Mouse (Mus musculus) kidney, postnatal 4 days (tissue): ENCODE data around the gene Cyp3a13.
"Not testable (repeated sequence)": the region's sequence is repeated elsewhere in the genome, so short reads cannot be mapped to it uniquely, and the experiment has no call there.

ENCODE experiments used
- DNase-seq, 2 experiments: peaks; one replicate each; pipeline ENCODE4 v3.0.0; 2021; ENCODE audit warnings: mixed read lengths in 2 of 2

The Cyp3a13 gene

DNA sequence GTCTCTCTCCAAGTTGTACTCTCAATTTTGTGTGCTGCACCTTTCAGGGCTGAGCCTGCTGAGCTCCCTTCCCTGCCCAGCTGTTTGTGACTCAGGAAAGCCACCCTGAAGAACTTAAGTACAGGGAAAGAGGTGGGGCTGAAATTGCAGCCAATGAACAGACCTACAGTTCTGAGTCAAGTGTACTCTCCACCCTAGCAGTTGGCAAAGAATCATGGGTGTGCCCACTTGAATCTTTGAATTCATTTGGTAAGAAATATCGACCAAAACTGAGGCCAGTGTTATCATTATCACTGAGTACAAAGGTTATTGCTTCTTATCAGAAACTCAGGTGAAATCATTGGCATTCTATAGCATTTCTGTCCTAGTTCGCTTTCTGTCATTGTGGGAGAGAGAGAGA lies at the start of gene Cyp3a13:
TSS of gene Cyp3a13 (minus strand) at position 88 of the 400 bp plus-strand sequence.
- DNase-seq = no peak

DNA sequence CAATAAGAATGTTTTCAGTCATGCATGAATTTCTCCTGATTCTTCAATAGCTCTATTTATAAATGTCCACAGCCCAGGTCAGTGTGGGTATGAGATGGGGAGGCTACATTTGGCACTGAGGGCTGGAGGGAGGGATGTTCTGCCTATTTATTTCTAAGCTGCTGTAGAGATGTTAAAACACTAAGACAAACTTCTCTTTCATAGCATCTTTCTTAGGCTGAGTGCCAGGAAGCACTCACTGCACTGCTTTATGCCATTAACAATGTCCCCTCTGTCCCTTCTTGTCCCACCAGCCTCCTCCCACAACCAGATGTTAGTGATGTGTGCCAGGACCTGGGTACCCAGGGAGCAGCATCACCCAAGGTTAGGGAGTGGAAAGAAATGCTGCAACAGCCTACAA lies 45.1 kb upstream of the Cyp3a13 start:
- no peak for DNase-seq

DNA sequence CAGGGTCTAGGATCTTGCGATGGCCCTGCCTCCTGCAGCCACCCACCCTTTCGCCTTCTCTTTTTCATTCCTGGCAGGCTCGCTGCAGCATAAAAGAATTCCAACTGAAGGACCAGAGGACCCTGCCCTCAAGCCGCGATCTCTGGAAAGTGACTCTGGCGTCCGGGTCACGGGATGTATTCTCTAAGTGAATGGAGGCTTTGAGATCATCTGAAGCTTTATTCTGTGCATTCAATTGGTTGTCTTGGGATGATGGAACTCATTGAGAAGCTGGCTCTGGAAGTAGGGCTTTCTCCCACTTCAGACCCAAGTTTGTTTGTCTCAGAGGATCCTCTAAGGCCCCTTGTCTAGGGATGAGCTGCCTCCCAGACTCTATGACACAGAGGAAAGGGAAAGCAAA lies 41.5 kb upstream of the Cyp3a13 start, which contains the start of gene Gjc3:
TSS of gene Gjc3 (minus strand) at position 154 of the 400 bp plus-strand sequence.
- DNase-seq = no peak

DNA sequence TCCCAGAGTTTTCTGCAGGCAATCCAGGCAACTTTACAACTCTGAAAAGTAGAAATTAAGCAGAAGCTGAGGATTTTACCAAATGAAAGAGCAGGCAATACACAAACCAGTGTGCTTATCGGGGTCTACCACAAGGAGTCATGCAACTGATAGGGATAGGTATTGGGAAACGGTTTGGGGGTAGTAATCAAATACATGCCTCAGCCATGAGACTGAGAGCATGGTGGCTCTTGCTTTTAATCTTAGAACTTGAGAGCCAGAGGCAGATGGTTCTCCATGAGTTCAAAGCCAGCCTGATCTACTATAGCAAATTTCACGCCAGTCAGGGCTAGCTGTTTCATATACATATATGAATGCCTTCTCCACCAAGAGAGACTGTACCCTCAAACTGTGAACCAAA lies 35.0 kb upstream of the Cyp3a13 start:
- no peak for DNase-seq

DNA sequence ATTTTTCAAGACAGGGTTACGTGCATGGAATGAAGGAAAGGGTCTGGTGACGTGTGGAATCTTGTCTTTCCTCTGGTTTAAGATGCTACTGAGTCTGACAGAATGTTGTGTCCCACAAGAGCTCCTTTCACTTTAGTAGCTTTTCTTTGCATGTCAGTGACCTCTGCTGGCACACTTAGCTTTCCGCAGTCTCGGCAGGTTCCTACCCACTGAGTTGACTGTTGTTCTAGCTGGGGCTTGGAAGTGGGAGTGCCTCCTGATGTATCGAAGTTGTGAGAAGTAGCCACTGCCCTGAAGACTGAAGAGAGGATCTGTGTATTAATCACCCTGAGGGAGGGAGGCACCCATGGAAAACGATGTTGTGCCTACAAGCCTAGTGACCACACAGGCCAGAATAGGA lies 29.8 kb upstream of the Cyp3a13 start:
- DNase-seq = peak; percentile 54 to 61

DNA sequence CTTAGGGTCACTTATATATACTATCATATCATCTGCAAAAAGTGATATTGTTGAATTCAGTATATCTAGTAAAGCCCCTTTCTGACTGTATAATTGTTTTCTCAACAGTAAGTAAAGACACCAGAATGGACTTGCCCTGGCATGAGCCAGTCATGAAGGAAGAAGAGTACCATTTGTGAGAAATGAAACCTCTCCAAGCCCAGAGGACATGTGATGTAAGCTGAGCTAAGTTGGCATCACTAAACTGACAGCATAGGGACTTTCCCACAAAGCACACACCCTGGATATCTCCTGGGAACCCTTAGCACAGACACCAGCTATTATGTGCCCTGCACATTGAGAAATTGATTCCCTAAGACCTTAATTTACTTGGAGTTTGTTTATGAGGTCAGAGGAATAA lies 25.9 kb upstream of the Cyp3a13 start:
- no peak for DNase-seq

DNA sequence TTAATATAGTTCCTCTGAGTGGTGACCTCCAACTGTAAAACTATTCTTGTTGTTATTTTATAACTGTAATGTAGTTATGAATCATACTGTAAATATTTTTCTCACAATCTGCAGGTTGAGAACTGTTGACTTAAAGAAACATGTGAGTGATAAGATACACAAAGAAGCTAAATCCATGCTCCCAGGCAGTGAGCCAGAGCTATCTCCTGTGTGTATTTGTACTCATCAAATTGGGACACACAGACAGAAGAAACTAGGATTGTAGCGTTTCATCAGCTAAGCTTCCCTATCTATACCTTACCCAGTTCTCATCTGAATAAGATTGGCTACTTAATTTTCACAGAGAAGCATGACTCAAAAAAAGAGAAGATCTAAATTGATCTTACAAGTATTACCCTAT lies 21.7 kb upstream of the Cyp3a13 start:
- no peak for DNase-seq

DNA sequence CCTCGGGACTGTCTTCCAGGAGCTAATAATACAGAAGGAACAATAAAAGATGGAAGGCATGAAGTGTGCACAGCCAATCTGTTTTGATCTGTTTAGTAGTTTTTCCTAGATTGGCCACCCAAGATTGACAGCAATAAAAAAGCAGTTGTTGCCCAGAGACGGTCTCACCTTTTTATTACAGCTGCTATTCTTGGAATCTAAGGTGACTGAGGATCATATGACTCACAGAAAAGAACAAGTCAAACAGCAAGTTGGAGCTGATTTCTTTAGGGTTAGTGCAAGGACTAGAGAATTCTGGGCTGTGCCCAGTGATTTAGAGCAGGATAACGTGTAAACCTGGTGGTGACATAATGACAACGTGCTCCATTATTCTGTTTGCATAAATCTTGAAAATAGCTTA lies 19.5 kb upstream of the Cyp3a13 start:
- no peak for DNase-seq

DNA sequence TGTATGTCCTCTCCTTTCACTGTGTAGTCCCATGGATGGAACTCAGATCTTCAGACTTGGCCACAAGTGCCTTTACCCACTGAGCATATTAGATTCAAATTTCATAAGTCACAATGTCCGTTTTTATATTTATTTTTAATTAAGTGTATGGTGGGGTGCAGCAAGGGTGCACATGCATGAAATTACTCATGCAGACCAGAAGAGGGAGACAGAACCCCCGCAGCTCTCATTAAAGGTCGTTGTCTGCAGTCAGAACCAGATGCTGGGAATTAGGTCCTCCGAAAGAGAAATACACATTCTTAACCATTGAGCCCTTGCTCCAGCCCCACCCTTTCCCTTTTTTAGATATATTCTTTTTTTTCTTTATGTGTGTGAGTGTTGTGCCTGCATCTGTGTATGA lies 15.8 kb upstream of the Cyp3a13 start:
- DNase-seq = no peak

DNA sequence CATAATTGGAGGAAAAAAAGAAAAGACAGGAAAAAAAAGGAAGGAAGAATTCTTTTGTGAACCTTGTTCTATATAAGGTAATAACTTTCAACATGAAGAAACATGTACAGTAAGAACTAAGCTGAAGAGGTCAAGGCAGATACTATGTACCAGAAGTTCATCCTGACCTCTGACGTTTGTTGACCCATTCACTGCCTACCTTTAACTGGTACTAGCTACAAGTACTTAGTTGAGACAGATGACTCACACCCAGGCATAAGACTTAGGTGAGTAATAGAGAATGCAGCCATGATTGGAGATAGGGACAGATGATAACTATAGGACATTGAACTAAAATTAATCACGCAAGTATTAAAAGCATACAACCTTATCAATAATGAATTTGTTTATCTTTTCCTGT lies 15.1 kb upstream of the Cyp3a13 start:
- no peak for DNase-seq

DNA sequence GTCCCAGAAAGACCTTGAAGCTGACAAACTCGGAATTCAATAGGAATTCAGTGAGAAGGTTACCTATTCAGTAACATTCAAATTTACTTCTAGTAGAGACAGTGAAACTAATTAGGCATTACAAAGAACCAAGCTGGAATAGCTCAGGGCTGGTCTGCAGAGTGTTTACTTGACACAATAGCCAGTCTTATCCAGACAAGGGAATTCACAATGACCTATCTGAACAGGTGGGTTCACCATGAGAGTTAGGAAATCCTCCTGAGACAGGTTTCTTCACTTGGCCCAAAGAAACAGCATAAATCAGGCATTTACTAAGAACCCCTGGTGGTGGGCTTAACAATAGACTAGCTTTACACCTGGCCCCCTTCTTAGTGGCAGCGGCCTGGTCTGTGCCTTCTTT lies 12.5 kb upstream of the Cyp3a13 start:
- not testable (repeated sequence) for DNase-seq

DNA sequence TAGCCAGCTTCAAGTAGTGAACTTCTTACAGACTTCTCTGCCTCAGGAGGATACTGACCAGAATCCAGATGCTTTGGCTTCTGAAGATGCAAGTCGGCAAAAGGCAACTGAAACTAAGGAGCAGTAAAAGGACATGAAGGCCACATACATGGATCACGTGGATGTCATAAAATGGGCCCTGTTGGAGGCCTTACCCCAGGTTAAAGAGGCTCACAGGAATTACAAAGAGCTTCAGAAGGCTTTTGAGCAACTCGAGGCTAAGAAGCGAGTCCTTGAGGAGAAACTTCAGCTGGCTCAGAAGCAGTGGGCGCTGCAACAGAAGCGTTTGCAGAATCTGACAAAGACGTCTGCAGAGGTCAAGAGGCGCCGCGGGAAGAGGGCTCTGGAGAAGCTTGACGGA lies 7.0 kb upstream of the Cyp3a13 start:
- DNase-seq = no peak

DNA sequence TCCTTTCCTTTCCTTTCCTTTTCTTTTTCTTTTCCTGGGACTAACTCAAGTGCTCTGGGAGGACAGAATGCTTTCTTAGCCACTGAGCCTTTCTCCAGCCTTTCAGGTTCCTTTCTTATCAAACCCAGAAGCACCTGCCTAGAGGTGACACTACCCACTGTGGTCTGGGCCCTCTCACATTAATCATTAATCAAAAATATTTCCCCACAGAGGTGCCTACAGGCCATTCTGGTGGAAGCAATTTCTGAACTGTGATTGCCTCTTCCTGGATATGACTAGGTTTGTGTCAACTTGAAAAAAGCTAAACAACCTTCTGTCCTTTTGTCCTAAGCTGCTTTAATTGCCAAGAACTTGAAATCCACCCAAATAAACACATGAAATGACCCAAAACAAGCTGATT lies 752 bp upstream of the Cyp3a13 start:
- DNase-seq = no peak

DNA sequence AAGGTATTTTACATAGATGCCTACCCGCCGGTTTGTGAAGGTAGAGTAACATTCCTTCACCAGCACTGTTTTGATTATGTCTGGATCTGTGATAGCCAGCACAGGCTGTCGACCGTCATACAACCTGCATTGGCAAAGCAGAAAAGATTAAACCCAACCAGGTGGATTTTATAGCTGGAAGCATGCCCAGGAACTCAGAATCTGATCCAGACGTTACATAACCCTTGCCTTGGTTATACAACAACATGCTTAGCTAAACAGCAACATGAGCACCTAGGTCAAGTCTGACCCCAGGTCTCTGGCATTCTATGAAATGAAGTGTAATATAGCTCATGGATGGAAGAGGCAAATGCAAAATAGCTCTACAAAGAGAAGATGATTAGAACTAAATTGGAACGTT lies 5.9 kb downstream of the Cyp3a13 start:
- DNase-seq = peak in 1 of 2 experiments; percentile 7

DNA sequence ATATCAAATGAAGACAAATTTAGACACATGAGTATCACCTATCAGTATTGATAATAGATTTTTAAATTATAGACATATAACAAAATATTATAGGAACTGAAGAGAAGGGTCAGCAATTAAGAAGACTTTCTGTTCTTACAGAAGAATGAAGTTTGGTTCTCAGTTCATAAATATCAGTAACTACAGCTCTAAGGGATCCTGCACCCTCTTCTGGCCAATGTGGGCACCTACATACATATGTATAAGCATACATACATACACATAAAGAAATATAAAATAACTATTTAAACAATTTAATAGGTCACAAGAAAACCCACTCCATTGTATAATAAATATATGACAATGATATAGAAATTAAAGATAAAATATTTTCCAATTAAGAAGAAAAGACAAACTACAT lies 6.9 kb downstream of the Cyp3a13 start:
- DNase-seq = no peak

DNA sequence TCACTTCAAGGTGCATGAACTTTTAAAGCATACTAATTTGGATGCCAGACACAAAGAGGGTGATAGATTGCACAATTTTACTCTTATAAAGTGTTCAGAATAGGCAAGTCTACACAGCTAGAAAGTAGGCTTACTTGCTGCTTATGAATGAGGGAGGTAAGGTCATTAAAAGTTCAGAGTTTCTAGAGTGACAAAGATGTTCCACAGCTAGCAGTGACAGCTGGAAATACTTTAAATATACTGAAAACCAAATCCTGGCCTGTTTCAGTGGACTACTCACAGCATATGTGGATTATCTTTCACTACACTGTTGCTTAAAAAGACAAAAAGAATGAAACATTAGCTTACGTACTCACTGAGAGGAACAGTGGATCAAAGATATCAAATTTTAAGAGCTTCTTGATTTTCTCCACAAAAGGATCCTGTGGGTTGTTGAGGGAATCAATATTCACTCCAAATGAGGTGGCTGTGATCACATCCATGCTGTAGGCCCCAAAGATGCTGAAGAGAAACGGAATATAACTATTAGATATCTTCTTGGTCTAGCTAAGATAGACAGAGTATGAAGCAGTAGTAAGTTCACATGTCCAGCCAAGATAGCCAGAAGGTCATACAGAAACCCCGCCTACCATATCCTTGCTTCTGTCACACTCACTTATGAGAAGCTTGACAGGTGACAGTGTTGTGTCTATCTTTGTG lies 11.7 kb downstream of the Cyp3a13 start:
- no peak for DNase-seq

DNA sequence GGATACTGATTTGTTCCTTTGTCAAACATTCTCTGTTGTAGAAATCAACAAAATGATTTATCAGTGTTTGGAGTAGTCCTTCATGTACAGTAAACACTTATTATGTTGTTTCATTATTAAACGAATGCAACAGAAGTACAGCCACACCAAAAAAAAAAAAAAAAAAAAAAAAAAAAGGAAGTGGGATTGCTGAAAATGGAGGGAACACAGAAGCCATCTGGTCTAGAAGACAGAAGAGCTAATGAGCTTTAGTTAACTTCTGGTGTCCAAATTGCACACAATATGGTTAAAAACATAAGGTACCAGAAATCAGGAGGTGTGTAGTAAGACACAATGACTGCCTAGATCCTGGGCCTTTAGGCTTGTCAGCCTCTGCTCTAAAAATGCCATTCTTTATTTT lies 23.6 kb downstream of the Cyp3a13 start:
- no peak for DNase-seq

DNA sequence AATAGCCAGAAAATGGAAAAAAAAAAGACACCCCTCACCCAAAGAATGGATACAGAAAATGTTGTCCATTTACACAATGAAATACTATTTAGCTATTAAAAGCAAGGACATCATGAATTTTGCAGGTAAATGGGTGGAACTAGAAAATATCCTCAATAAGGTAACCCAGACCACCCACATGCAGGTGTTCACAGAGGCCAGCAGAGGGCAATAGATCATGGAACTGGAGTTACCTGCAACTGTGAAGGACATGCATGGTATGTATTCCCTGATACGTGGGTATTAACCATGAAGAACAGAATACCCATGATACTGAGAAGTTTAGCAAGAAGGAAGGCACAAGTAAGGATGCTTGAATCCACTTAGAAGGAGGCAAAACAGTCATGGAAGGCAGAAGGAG lies 28.5 kb downstream of the Cyp3a13 start:
- no peak for DNase-seq

DNA sequence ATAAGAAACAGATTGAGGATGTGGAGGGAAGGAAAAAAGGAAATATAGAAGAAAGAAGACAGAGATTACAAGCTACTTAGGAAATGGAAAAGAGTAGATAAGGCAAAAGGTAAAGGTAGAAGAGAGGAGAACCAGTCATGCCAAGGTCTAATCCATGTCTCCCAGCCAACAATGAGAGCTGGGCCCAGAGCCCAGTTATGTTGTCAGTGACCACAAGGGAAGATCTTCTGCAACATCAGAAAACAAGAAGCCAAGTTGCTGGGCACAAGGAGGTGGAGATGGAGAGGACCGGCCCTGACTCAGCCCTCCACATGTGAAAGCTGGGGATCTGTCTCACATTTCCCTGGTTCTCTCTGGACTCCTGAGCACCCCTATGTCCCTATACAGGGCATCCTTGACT lies 33.8 kb downstream of the Cyp3a13 start:
- DNase-seq = no peak

DNA sequence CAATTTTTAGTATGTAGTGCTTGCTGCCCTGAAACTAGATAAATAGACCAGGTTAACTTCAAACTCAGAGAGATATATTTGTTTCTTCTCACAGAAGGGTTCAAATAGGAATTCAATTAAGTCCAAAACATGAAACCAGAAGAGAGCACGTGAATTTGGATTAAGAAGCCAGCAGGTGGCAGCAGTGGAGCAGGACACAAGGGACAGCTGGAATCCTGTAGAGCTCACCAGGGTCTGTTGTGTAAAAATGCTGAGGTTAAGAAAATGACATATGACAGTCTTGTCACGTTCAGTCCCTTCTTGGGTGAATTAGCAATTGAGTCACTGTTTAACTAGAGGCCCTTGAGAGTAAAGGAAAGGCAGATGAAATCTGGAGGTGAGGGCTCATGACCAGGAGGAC lies 35.5 kb downstream of the Cyp3a13 start:
- DNase-seq = peak; percentile 78 to 84

DNA sequence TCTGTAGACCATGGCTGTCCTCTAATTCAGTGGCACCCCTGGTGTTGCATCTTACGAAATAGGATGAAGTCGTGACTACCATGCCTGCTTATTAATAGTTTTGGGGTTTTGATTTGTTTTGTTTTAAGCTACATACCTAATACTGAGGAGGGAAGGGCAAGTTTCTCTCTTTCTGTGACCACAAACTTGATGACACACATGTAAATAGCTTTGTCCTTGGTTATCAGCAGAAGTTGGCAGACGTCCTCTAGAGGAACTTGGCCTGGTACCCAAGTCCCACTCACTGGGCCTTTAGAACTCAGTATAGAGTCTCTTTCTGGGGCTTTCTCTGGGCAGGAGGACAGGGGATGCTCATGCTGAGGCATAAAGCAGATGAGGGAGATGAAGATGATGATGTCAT lies 38.1 kb downstream of the Cyp3a13 start:
- no peak for DNase-seq

DNA sequence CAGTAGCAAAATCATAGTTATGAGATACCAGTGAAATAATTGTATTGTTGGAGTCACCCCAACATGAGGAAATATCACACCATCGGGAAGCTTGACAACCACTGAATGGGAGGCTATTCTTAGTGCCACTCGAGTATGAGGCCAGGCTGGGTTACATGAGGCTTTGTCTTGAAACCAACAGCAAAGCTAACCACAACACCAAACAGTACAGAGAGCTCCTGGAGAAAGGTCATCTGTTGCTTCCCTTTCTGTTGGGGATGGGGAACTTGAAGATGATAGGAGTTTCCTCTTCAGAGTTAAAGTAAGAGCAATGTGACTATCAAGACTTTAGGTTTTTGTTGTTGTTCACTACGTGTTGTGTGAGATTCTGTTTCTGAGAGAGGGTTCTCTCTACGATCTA lies 38.5 kb downstream of the Cyp3a13 start:
- no peak for DNase-seq

DNA sequence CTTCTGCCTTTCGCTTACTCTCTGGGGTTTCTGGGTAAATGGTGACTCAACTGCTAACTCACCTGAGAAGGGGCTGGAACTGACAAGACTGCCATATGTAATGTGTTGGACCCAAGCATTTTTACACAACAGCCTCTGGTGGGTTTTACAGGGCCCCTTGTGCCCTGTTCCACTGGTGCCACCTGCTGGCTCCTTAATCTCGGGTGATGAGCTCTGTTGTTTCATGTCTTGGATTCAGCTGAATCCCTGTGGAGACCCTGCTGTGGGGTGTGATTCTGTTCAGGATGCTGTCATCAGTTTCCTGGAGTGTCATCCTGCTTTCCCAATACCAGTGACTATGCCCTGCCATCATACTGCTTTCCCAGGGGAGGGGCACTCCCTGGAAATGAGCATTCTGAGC lies 43.6 kb downstream of the Cyp3a13 start:
- peak; percentile 71 to 73 for DNase-seq

DNA sequence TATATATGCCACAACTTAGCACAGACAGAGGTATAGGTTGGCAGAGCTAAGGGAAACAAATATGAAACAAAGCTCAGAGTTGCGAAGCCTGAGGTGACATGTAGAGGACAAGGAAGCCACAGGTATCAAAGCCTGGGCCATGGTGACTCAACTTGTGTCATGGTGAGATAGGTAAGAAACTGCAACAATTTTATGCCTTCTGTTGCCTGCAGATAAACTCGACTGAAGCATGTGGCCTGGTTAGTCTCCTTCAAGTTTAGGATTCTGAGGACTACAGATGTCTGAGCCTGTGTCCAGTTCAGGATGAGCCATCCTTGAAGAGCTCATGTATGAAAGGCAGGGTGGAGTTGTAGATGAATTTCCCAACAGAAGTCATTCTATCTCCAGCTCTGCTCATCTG lies 46.4 kb downstream of the Cyp3a13 start:
- no peak for DNase-seq

DNA sequence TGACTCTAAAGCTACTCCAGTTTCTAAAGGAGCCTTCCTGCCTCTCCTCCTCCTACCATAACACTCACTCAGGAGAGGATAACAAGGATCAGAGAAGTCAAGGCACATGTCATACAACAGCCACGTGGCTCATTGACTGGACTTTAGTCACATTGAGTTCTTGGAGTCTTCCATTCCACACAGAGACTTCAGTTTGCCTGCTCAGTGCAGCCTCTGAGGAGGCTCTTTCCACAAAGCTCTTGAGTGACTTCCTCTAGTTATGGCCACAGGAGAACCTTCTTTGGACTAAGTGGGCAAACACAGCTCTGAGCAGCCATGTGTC lies 49.1 kb downstream of the Cyp3a13 start:
- DNase-seq = not testable (repeated sequence)
